Mouse (Mus musculus) lung, postnatal 14 days (tissue): ENCODE results near the gene Hoxc9.
A peak's percentile ranks its signal among the peaks of the same experiment; 100 is the strongest.

Source experiments
- DNase-seq: peaks from one replicate; pipeline ENCODE4 v3.0.0; 2021

The Hoxc9 gene

DNA sequence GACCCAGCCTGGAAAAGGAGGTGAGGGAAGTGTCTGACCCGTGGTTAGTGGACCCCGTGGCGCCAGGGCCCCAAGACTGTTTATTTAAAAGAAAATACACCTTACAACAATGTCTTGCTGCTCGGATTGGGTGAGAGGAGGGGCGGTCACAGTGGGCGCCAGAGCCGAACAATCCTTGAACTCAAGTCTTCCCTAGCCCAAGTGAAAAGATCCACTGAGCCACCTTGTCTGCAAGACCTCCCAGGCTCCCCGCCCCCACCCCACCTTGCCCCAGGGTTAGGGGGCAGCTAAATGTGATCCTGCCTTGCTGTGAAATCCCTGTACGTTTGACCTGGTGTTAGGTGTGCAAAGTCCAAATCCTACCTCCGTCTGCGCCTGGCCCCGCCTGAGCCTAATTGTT is 19.3 kb upstream of the Hoxc9 start:
- DNase-seq: no peak

DNA sequence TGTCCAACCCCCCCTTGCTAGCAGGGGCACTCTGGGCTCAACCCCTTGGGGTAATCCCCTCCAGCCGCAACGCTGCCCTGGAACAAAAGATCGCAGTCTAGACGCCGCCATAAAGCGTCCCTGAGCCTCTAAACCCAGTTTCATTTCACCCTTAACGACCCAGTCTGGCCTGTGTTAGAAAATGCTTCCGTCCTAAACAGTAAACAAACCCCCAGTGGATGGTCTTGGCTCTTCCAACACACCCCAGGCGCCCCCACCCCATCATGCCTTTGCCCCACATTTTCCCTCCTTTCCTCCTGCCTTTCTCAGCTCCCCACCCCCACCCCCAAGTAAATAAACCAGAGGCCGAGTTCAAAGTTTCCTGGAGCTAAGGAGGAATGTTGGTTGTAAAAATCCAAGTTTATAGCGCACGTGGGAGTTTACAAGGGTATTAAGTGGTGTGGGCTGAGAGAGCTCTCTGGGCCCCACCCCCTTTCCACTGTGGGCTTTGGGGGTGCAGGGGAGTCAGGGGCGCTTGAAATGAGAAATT is 16.5 kb upstream of the Hoxc9 start:
- no peak for DNase-seq

- DNase-seq: no peak
Measured at GRCm38 (mm10) chr15:102961728-102962127, 14.5 kb upstream of the Hoxc9 start.

- no peak for DNase-seq
Measured at GRCm38 (mm10) chr15:102962492-102962891, 13.7 kb upstream of the Hoxc9 start.

GRCm38 (mm10) chr15:102963259-102963658 is 13.0 kb upstream of the Hoxc9 start:
- DNase-seq: no peak

GRCm38 (mm10) chr15:102963671-102964640 is 12.3 kb upstream of the Hoxc9 start:
- DNase-seq: no peak

DNA sequence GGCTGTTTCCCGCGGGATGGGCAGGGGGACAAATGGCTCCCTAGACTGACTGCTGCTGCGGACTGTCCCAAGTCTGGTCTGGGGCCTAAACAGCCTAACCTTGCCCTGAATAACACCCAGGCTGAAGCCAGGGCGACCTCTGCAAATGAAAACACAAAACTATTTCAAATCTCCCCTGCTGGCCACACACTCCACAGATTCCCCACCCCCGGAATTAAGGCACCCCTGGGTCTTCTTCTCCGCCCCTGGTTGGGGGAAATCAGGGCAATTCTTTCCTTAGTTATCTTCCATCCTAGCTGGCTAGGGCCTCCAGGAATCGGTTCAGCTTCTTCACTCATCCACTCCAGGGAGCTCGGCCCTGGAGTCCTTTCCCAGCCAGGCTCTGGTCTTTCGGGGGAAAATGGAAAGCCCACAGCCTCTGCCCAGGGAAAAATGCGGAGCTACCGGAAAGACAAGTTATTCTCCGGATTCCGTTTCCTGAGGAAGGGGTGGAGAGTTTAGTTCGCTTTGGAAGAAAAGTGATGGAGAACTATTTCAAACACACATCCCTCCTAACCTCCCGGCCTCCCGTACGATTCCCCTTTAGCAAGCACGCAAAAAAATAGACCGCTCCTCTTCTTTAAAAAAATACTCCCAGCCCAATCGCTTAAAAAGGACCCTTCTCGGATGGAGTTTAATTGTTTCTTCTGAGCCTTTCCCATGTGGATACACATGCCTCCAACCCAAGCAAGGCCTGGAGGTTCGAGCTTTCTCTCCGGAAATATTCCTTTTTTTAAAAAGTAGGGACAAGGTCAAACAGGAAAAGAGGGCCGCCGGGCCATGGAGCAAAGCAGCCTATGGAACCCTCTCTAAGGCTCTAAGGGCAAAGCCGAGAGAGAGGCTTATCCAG is 11.0 kb upstream of the Hoxc9 start:
- no peak for DNase-seq

DNA sequence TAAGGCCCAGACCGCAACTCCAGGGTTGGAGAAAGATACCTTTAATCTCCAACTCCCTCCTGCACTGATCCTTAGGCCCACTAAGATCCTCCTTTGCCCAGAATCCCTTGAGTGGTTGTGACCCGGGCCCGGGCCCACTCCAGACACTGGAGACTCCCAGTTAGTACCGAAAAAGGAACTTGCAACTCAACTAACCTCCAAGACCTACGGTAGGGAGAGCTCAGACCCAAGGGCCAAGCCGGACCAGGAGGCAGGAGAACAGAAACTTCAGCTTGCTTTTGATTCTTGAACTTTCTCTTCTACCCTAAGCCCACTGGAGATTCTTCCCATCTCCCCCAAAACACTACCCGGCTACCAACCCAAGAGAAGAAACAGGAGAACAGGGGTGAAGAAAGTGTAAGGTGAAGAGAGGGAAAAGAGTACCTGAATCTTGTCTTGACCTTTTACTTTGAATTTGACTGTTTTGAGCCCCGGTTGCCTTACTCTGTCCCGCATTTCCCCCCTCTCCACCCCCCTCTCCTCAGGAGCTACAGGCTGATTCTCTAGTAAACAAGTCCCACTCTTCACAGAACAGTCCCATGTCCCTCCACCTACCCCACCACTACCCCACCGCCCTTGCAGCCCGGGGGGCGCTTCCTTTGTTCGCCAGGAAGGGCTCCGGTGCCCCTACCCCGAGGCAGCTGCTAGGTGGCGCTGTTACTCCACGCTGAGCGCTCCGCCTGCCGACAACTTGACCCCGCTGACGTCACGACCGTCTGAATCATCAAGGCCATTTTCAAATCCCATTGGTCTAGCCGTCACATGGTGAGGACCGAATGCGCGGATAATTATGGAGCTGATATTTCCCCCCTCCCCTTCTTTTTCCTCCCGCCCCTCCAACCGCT is 10.1 kb upstream of the Hoxc9 start:
- DNase-seq: peak; percentile 62

DNA sequence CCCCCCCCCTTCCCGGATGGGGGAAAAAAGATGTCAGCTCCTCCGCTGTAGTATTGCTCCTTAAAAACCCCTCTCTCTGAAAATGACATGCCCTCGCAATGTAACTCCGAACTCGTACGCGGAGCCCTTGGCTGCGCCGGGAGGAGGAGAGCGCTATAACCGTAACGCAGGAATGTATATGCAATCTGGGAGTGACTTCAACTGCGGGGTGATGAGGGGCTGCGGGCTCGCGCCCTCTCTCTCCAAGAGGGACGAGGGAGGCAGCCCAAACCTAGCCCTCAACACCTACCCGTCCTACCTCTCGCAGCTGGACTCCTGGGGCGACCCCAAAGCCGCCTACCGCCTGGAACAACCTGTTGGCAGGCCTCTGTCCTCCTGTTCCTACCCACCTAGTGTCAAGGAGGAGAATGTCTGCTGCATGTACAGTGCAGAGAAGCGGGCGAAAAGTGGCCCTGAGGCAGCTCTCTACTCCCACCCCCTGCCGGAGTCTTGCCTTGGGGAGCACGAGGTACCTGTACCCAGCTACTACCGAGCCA is 9.4 kb upstream of the Hoxc9 start, which contains the start of gene Hoxc10:
TSS of gene Hoxc10 (plus strand) at position 21 of the 536 bp plus-strand sequence.
- DNase-seq: no peak

DNA sequence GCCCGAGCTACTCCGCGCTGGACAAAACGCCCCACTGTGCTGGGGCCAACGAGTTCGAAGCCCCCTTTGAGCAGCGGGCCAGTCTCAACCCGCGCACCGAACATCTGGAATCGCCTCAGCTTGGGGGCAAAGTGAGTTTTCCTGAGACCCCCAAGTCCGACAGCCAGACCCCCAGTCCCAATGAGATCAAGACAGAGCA is 9.0 kb upstream of the Hoxc9 start, which contains the start of gene Hoxc5:
TSS of gene Hoxc5 (plus strand) at position 132 of the 199 bp plus-strand sequence.
- DNase-seq: no peak

DNA sequence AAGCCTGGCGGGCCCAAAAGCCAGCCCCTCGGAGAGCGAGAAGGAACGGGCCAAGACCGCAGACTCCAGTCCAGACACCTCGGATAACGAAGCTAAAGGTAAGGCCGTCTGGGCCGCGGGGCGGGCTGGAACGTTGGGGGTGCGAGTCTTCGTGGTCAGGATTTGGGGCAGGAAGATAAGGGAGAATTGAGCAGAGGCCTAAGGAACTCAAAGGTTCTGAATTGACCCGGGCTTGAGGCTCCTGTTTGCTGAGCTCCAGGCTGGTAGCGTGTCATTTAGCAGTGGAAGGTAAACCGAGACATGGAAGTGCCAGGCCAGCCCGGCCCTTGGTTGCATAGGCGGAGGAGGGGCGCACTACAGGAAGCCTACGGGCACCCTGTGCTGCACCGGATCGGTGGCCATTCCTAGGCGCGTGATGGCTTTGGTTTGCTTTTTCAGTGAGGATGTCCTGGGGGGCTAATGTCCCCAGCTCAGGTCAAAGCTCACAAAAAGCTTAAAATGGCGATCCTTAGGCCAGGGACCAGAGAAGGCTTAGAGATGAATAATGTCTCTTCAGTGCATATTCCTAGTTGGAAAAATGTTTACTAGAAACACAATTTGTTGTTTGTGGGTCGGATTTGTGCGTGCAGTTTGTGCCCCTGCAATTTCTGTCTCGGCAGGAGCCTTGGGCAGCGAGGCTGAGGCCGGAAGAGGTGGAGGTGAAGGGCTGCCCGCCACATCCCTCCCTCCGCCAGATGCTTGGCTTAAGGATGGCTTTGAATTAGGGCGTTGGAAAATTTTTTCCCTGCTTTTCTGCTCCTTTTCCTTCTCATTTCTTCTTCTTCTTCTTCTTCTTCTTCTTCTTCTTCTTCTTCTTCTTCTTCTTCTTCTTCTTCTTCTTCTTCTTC is 8.5 kb upstream of the Hoxc9 start:
- no peak for DNase-seq

DNA sequence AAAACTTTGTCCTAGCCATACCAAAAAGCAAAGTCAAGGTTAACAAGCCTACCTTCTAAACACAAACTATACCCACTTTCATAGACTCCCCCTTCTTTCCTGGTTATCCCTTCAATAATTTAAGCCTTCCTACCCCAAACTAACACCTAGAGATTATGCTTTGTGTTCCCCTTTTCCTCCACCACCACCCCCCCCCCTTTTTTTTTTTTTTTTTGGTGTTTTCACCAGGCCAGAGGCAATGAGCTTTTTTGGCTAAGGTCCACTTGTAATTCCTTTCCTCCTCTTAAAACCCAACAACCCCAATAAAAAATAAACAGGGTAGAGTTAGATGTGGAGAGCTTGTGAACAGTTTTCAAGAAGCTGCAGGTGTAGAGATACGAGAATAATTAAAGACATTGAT is 6.9 kb upstream of the Hoxc9 start:
- DNase-seq: no peak

GRCm38 (mm10) chr15:102970740-102971139 is 5.5 kb upstream of the Hoxc9 start:
- DNase-seq: no peak

- DNase-seq: no peak
Measured at GRCm38 (mm10) chr15:102972254-102972653, 4.0 kb upstream of the Hoxc9 start.

DNA sequence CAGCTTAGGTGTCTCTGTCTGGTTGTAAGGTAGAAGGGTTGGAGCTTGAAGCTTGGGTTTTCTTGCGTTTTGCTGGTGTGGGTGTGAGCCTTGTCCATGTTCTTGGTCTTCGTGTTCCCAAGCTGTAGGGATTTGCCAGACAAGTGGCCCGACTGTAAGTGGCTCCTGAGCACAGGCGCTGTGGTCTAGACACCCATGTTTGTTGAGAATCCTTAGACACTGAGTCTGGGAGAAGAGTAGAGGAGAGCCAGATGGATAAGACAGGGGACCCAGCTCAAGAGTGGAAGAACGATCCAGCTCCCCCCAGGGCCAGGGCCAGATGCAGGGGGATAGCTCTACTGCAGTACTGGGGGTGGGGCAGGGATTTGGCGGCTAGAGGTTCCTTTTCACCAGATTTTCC is 3.5 kb upstream of the Hoxc9 start:
- DNase-seq: no peak

- no peak for DNase-seq
Measured at GRCm38 (mm10) chr15:102975034-102975433, 1.2 kb upstream of the Hoxc9 start.

DNA sequence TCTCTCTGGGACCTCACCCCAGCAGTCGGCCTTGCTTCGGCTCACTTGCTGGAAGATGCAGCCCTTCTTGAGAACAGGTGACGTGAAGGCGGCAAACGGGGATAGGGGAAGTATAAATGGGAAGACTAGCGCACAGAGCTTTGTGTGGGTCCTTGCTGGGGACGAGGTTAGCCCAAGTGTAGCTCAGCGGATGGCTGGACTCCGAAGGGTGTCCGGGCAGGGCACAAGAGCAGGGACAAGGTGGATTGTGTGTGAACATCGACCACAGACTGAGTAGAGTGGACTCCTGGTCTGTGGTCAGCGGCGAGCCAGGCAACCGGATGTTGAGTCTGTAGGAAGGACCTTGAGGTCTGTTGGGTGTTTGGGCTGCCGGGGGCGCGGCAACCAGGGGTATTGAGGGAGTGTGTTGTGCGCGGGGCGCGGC is 539 bp upstream of the Hoxc9 start:
- DNase-seq: no peak

DNA sequence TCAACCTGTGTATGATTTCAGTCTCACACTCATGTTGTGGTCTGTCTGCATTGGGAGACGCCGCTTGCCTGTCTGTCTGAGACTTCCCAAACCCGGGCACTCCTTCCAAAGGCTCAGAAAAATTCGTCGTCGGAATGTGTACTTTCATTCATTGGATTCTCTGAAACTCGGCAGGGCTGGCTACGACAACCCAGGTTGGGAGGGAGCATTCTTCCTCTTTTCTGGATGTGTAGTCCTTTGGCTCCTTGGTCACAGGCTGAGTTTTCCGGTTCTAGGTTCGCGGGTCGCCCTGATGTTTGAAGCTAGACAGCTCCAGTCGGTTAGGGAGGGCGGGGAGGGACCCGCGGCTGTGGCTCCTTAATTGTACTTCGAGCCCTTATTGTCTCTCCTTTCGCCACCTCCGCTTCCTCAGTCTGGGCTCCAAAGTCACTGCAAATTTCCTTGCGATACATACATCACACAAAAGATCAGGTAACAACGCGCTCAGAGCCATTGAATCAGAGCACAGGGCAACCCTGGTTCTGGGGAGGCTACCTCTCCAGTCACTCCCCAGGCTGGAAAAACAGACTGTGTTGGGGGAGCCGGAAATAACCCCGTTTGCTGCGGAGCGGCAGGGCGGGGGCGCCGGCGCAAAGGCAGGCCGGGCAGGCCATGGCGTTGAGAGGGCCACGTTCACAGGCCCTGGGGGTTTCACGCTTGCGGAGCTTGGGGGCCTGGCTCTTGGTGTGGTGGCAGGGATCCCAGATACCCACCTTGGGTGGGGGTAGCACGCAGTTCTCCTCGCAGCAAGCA is 588 bp downstream of the Hoxc9 start:
- DNase-seq: no peak

- DNase-seq: no peak
Measured at GRCm38 (mm10) chr15:102977423-102977974, 1.3 kb downstream of the Hoxc9 start.
